Mouse (Mus musculus) neural tube, embryonic 15.5 days (tissue): ENCODE data around the gene Cnot11. TPM values are rescaled to one million over a fixed set of nuclear protein-coding genes. Genes with fewer than 3 reads are reported as not detected.

Experiments
- ATAC-seq: fragments of 200-750 bp; cut with Nextera tagmentation; 2 replicates; pipeline ENCODE4 v1.8.0; 2017; ENCODE audit warnings: mild to moderate bottlenecking, moderate TSS enrichment, moderate library complexity; ENCODE audit not compliant: low FRiP score
- H3K27ac ChIP-seq: fragments of 300-500 bp; sonication (generic); replicated peaks from 2 replicates; pipeline ENCODE4 v1.5.1; 2015; ENCODE audit warnings: mild to moderate bottlenecking, inconsistent platforms
- H3K27me3 ChIP-seq: fragments of 300-500 bp; sonication (generic); replicated peaks from 2 replicates; pipeline ENCODE4 v1.6.1; 2015; ENCODE audit warnings: inconsistent platforms
- H3K36me3 ChIP-seq: fragments of 300-500 bp; sonication (generic); 2 replicates; pipeline ENCODE4 v1.6.1; 2015; ENCODE audit warnings: inconsistent platforms
- H3K4me1 ChIP-seq: fragments of 300-500 bp; sonication (generic); 2 replicates; pipeline ENCODE4 v1.6.1; 2015; ENCODE audit warnings: inconsistent platforms
- H3K4me2 ChIP-seq: fragments of 300-500 bp; sonication (generic); 2 replicates; pipeline ENCODE4 v1.6.1; 2015; ENCODE audit warnings: inconsistent platforms, mild to moderate bottlenecking, moderate library complexity
- H3K4me3 ChIP-seq: fragments of 300-500 bp; sonication (generic); replicated peaks from 2 replicates; pipeline ENCODE4 v1.5.1; 2015; ENCODE audit warnings: mild to moderate bottlenecking, inconsistent platforms
- H3K9ac ChIP-seq: fragments of 300-500 bp; sonication (generic); replicated peaks from 2 replicates; pipeline ENCODE4 v1.6.1; 2015; ENCODE audit warnings: mild to moderate bottlenecking, inconsistent platforms
- H3K9me3 ChIP-seq: fragments of 300-500 bp; sonication (generic); replicated peaks from 2 replicates; pipeline ENCODE4 v1.6.1; 2016; ENCODE audit warnings: inconsistent platforms
- WGBS: fragments of 180-500 bp; shearing (Covaris S2); methylation state at CpG from one replicate; pipeline ENCODE4 v1.1.7; 2015; ENCODE audit warnings: mixed read lengths; 5-methylcytosine and 5-hydroxymethylcytosine counted together
- polyA plus RNA-seq: library from polyadenylated mRNA; unstranded; fragments of >200 nt; fragmentation: Nextera tagmentation; extraction: Ambion mirVana; gene quantifications from 2 replicates; pipeline ENCODE4 v1.2.1, GENCODE M21; 2015

Gene Cnot11
- polyA plus RNA-seq, 1 experiment from 2014 or later: 16.7 TPM

- peak overlapping the region; percentile 98 for H3K9ac ChIP-seq
- H3K27ac ChIP-seq: no peak overlapping the region
- H3K4me3 ChIP-seq: peak overlapping the region; percentile 98
- 38% methylated on average over 7 of the region's 7 CpGs for WGBS
- no peak for ATAC-seq
- no peaks in the 10 kb centered on the region for H3K27me3 ChIP-seq
- H3K4me2 ChIP-seq: peak overlapping the region; percentile 82
- H3K36me3 ChIP-seq: peaks cover 33% of the 10 kb centered on the region
- H3K9me3 ChIP-seq: no peaks in the 10 kb centered on the region
- H3K4me1 ChIP-seq: peaks cover 28% of the 10 kb centered on the region
Observed at GRCm38 (mm10) chr1:39536701-39537100, 1.9 kb downstream of the Cnot11 start.

DNA sequence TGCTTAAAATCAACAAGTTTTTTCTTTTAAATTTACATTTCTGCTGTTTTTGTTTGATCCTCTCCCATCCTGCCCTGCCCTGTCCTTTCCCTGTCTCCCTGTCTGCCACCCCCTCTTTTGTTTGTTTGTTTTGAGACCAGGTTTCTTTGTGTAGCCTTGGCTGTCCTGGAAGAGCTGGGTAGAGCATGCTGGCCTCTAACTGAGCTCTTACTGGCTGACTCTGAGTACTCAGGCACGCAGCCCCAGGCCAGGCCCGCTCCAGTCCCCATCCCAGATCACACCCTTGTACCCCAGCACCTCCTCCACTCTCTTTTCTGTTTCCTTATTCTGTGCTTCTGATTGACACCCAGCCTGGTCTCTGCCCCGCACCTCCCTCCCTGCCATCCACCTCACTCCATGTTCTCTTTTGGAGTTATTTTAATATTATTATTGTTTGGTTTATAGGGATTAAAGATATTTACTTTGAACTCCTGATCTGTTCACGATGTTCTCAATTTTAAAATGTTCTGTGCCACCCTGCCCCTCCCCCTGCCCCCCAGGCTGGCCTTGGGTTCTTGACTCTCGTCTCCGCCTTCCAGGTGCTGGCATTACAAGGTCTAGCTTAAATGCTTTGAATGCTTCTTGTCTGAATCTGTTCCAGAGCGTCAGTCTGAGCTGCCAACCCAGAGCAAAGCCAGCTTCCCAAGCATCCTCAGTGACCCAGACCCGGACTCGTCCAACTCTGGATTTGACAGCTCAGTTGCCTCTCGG lies 3.0 kb downstream of the Cnot11 start:
- WGBS: 93% methylated on average over 10 of the region's 10 CpGs
- Histone ChIP-seq H3K4me1 (peaks cover 28% of the 10 kb centered on the region), H3K4me2 (peak overlapping the region; percentile 36), H3K9me3 (no peaks in the 10 kb centered on the region), H3K27ac (no peak overlapping the region), H3K9ac (no peak overlapping the region), H3K4me3 (no peak overlapping the region), H3K27me3 (no peaks in the 10 kb centered on the region), H3K36me3 (peaks cover 39% of the 10 kb centered on the region)
- no peak for ATAC-seq

DNA sequence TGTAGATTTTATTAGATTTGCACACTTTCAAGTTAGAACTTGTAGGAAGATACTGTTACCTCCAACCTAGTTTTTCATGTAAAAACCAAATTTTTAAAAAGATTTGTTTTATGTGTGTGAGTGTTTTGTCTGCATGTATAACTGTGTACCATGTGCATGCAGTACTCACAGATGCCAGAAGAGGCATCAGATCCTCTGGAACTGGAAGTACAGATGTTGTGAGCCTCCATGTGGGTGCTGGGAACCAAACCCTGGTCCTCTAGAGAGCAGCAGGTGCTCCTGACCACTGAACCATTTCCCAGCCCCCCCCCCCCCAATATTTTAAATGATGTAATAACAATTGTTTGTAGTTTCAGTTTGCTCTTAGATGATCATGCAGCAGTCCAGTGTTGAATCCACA lies 5.8 kb downstream of the Cnot11 start:
- Histone ChIP-seq H3K4me2 (no peak overlapping the region), H3K36me3 (peaks cover 56% of the 10 kb centered on the region), H3K27me3 (no peaks in the 10 kb centered on the region), H3K9ac (no peak overlapping the region), H3K27ac (no peak overlapping the region), H3K9me3 (no peaks in the 10 kb centered on the region), H3K4me1 (peaks cover 22% of the 10 kb centered on the region), H3K4me3 (no peak overlapping the region)
- ATAC-seq: no peak

GRCm38 (mm10) chr1:39545589-39545988 lies 10.8 kb downstream of the Cnot11 start:
- no peak overlapping the region for H3K9ac ChIP-seq
- no peak overlapping the region for H3K27ac ChIP-seq
- H3K27me3 ChIP-seq: no peaks in the 10 kb centered on the region
- 90% methylated on average over 7 of the region's 7 CpGs for WGBS
- H3K4me2 ChIP-seq: no peak overlapping the region
- peaks cover 60% of the 10 kb centered on the region for H3K36me3 ChIP-seq
- no peaks in the 10 kb centered on the region for H3K4me1 ChIP-seq
- no peak for ATAC-seq
- H3K9me3 ChIP-seq: no peaks in the 10 kb centered on the region
- H3K4me3 ChIP-seq: no peak overlapping the region

GRCm38 (mm10) chr1:39546160-39546866 lies 11.5 kb downstream of the Cnot11 start:
- no peaks in the 10 kb centered on the region for H3K9me3 ChIP-seq
- H3K27ac ChIP-seq: no peak overlapping the region
- H3K4me3 ChIP-seq: no peak overlapping the region
- no peak overlapping the region for H3K4me2 ChIP-seq
- H3K4me1 ChIP-seq: no peaks in the 10 kb centered on the region
- peaks cover 58% of the 10 kb centered on the region for H3K36me3 ChIP-seq
- H3K27me3 ChIP-seq: no peaks in the 10 kb centered on the region
- no peak; the same call in 1 of the 2 replicates for ATAC-seq
- H3K9ac ChIP-seq: no peak overlapping the region
- 87% methylated on average over 6 of the region's 6 CpGs for WGBS

DNA sequence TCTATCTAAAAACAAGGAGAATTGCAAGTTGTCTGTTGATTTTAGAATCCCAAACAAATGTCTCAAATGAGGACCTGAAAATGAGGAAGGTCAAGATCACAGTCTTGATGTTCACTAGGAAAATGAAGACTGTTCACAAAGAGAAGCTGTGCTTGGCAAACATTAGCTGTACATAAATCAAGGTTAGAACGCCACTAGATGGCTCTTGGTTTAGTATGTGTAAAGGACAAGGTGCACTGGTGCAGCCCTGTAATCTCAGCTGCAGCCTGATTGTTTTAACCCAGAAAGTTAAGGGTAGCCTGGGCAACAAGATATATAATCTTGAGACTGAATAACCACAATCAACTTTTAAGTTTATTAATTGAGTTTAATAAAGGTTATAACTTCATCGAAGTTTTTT lies 12.4 kb downstream of the Cnot11 start:
- no peak overlapping the region for H3K4me2 ChIP-seq
- no peak for ATAC-seq
- H3K27ac ChIP-seq: no peak overlapping the region
- no peaks in the 10 kb centered on the region for H3K4me1 ChIP-seq
- WGBS: 48% methylated on average over 2 of the region's 2 CpGs
- H3K27me3 ChIP-seq: no peaks in the 10 kb centered on the region
- H3K9ac ChIP-seq: no peak overlapping the region
- no peak overlapping the region for H3K4me3 ChIP-seq
- no peaks in the 10 kb centered on the region for H3K9me3 ChIP-seq
- peaks cover 61% of the 10 kb centered on the region for H3K36me3 ChIP-seq

- no peaks in the 10 kb centered on the region for H3K4me1 ChIP-seq
- H3K27ac ChIP-seq: no peak overlapping the region
- no peak overlapping the region for H3K9ac ChIP-seq
- no peaks in the 10 kb centered on the region for H3K9me3 ChIP-seq
- no peak overlapping the region for H3K4me3 ChIP-seq
- no peak for ATAC-seq
- no peak overlapping the region for H3K4me2 ChIP-seq
- H3K27me3 ChIP-seq: no peaks in the 10 kb centered on the region
- 87% methylated on average over 2 of the region's 2 CpGs for WGBS
- peaks cover 54% of the 10 kb centered on the region for H3K36me3 ChIP-seq
Observed at GRCm38 (mm10) chr1:39549831-39550230, 15.0 kb downstream of the Cnot11 start.

- 0 out of 2 replicates have a peak, but pooled peaks cover 9% of the 10 kb centered on the region for H3K4me1 ChIP-seq
- WGBS: 7% methylated on average over 9 of the region's 9 CpGs
- H3K9ac ChIP-seq: no peak overlapping the region
- H3K9me3 ChIP-seq: no peaks in the 10 kb centered on the region
- H3K27me3 ChIP-seq: no peaks in the 10 kb centered on the region
- H3K36me3 ChIP-seq: peaks cover 34% of the 10 kb centered on the region
- H3K4me3 ChIP-seq: no peak overlapping the region
- no peak overlapping the region for H3K27ac ChIP-seq
- no peak for ATAC-seq
- H3K4me2 ChIP-seq: no peak overlapping the region
Observed at GRCm38 (mm10) chr1:39555556-39556415, 21.0 kb downstream of the Cnot11 start.

DNA sequence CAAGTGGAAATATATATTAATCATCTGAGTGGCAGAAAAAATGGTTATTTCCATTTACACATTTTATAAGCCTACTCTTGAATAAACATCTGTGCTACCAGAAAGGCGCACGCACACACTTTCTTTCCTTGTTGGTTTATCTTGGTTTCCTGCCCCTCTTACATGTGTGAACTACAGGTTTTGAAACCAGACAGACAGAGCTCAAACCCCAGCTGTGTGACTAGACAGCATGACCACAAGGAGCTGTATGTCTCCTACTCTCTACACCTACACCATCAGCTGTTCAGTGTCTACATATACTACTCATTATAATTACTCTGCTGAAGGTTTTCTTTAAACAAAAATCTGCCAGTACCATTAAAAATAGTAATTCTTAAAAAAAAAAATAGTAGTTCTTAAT lies 24.2 kb downstream of the Cnot11 start:
- 0 out of 2 replicates have a peak, but pooled peaks cover 9% of the 10 kb centered on the region for H3K4me1 ChIP-seq
- no peak overlapping the region for H3K27ac ChIP-seq
- H3K27me3 ChIP-seq: no peaks in the 10 kb centered on the region
- no peaks in the 10 kb centered on the region for H3K9me3 ChIP-seq
- H3K4me3 ChIP-seq: no peak overlapping the region
- H3K36me3 ChIP-seq: peaks cover 34% of the 10 kb centered on the region
- no peak for ATAC-seq
- no peak overlapping the region for H3K9ac ChIP-seq
- 87% methylated on average over 2 of the region's 2 CpGs for WGBS
- no peak overlapping the region for H3K4me2 ChIP-seq

DNA sequence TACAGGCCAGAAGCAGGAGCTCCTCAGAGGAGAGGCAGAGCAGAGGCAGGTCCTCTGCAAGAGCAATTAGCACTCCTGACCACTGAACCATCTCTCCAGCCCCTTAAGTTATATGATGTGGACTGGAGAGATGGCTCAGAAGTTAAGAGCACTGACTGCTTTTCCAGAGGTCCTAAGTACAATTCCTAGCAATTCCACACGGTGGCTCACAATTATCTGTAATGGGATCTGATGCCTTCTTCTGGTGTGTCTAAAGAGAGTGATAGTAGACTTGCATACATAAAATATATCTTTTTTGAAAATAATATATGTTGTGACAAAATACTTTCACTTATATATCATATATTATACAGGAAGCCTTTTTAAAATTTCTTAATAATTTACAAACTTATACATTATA lies 27.1 kb downstream of the Cnot11 start:
- no peak overlapping the region for H3K4me3 ChIP-seq
- no peaks in the 10 kb centered on the region for H3K9me3 ChIP-seq
- no peak overlapping the region for H3K27ac ChIP-seq
- peaks cover 28% of the 10 kb centered on the region for H3K36me3 ChIP-seq
- 0 out of 2 replicates have a peak, but pooled peaks cover 3% of the 10 kb centered on the region for H3K4me1 ChIP-seq
- no peaks in the 10 kb centered on the region for H3K27me3 ChIP-seq
- ATAC-seq: no peak
- H3K9ac ChIP-seq: no peak overlapping the region
- WGBS: 63% methylated on average over 1 of the region's 1 CpGs
- H3K4me2 ChIP-seq: no peak overlapping the region

- no peaks in the 10 kb centered on the region for H3K27me3 ChIP-seq
- H3K9ac ChIP-seq: no peak overlapping the region
- peaks cover 23% of the 10 kb centered on the region for H3K36me3 ChIP-seq
- no peak overlapping the region for H3K4me3 ChIP-seq
- H3K4me2 ChIP-seq: no peak overlapping the region
- 88% methylated on average over 7 of the region's 7 CpGs for WGBS
- no peak for ATAC-seq
- no peak overlapping the region for H3K27ac ChIP-seq
- 0 out of 2 replicates have a peak, but pooled peaks cover 3% of the 10 kb centered on the region for H3K4me1 ChIP-seq
- H3K9me3 ChIP-seq: no peaks in the 10 kb centered on the region
Observed at GRCm38 (mm10) chr1:39563161-39563560, 28.4 kb downstream of the Cnot11 start.
